Mouse (Mus musculus) kidney, postnatal 14 days (tissue): ENCODE measurements at regions not wholly inside any gene's neighbourhood (a gene's known extent, or its start where the extent isn't known, plus 50 kb on each side); places are given as distances from the start of the nearest gene placed in this dataset.
"Not testable (repeated sequence)": the region's sequence is repeated elsewhere in the genome, so short reads cannot be mapped to it uniquely, and the experiment has no call there.

Experiments used
- DNase-seq: peaks from one replicate; pipeline ENCODE4 v3.0.0; 2022; ENCODE audit warnings: mixed read lengths

DNA sequence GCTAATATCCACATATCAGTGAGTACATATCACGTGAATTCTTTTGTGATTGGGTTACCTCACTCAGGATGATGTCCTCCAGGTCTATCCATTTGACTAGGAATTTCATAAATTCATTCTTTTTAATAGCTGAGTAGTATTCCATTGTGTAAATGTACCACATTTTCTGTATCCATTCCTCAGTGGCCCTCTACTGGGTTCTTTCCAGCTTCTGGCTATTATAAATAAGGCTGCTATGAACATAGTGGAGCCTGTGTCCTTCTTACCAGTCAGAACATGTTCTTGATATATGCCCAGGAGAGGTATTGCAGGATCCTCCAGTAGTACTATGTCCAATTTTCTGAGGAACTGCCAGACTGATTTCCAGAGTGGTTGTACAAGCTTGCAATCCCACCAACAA, 884.0 kb upstream of the Lrrc4c start:
- not testable (repeated sequence) for DNase-seq

DNA sequence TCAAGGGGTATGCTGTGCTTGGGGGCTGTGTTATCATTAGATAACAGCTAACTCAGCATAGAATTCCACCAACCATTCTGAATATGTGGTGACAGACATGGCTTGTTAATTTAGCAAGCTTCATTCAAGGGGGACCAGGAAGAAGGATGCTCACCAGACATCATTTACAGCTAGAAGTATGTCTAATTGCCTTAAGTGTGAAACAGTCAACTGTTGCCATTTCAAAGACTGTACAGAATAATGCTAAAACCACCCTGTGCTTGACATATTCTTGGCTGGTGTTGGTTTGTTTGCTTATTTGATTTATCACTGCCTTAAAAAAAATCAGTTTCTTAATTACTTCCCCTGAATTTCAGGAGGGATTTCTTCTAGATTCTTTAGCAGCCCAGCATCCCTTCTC, 877.0 kb upstream of the Lrrc4c start:
- DNase-seq, result no peak

DNA sequence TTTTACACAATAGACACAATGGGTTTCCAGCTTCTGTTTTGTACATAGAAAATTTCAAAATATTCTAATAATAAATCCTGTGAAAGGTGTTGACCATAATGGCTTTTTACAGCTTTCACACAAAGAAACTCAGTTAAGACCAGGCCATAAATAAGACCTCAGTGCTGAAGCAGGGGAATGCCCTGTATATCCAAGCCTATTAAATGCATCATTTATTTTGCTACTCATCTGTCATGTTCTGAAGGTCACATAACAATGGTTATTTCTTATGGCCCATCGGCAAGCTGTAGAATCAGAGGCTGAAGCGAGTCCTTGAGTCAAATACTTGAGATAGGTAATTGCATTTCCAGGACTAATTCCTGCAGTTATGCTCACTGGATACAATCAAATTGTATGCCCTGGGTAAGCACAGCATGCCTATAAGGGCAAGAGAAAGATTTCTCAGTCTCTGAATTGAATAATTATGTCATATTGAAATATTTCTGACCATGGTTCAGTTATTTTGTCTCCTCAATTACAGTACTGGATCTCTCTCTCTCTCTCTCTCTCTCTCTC, 874.6 kb upstream of the Lrrc4c start:
- DNase-seq, result no peak

- DNase-seq, result no peak
Measured at GRCm38 (mm10) chr2:95448897-95449296, 869.1 kb upstream of the Lrrc4c start.

DNA sequence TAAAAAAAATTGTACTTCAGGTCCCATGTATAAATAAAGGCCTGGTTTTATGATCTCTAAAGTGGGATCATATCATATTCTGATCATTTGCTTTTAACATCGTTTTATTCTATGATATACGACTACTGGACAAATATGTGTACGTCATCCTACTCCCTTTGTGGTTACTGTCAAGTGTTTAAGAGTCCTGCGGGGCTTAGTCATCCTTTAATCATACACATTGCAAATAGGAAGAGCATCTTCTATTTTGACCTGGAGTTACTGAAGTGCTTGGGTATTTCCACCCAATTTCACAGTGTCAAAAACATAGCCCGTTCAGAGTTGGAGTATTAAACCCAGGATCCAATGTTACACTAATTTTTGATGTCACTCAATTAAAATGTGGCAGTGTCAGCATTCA, 838.1 kb upstream of the Lrrc4c start:
- no peak for DNase-seq

- no peak for DNase-seq
Measured at GRCm38 (mm10) chr2:95483397-95483796, 834.6 kb upstream of the Lrrc4c start.

GRCm38 (mm10) chr2:95487580-95488135, 830.3 kb upstream of the Lrrc4c start:
- DNase-seq, result no peak

GRCm38 (mm10) chr2:95494026-95494697, 823.8 kb upstream of the Lrrc4c start:
- DNase-seq, result no peak

GRCm38 (mm10) chr2:95494698-95495088, 823.3 kb upstream of the Lrrc4c start:
- DNase-seq, result no peak

DNA sequence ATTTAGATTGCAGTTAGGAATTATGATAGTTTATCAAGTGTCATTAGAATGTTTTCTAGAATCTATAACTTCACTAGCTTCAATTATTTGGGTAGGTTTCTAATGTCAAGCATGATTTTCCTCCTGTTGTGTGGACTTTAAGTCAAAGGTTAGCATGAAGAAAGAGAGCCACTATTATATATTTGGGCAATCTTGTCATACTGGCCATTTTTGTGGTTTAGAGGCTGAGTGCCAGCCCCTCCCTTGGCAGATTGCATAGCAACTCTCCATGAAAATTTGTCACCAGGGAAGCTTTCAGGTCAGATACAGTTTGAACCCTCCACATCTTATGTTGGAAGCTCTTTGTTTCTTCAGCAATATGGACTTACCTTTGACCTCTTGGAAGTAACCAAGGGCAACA, 806.7 kb upstream of the Lrrc4c start:
- no peak for DNase-seq

GRCm38 (mm10) chr2:95521624-95522023, 796.3 kb upstream of the Lrrc4c start:
- no peak for DNase-seq

GRCm38 (mm10) chr2:95524590-95525266, 793.2 kb upstream of the Lrrc4c start:
- no peak for DNase-seq

DNA sequence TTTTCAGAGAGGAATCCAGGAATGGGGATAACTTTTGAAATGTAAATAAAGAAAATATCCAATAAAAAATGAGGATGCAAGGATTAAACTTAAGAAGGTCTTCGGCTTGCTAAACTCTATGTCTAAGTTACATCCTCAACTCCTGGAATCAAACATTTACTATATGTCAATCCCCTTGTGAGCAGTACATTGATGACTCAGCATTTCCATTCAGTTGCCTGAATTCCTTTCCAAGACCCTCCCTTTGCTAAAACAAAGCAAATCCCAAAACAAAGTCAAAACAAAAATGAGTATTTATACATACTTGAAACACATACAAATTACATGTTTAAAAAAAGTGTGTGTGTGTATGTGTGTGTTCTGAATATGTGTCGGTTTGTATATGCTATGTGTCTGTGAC, 753.9 kb upstream of the Lrrc4c start:
- no peak for DNase-seq

- no peak for DNase-seq
Measured at GRCm38 (mm10) chr2:95575882-95576281, 742.1 kb upstream of the Lrrc4c start.

DNA sequence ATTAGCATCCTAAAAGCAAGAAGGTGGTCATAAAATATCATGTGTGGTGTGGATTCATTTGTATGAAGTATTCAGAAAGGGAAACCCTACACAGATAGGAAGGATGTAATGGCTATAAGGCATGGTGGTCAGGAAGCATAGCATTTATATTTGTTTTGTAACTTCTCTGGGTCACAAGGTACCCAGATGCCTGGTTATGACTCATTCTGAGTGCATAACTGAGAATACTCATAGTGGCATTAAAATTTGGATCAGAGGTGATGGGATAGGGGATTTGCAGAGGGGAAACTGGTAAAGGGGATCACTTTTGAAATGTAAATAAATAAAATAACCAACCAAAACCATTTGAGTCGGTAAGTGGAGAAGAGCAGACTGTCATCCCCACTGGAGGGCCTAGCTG, 738.8 kb upstream of the Lrrc4c start:
- DNase-seq, result no peak

GRCm38 (mm10) chr2:95586002-95586401, 732.0 kb upstream of the Lrrc4c start:
- DNase-seq, result no peak

DNA sequence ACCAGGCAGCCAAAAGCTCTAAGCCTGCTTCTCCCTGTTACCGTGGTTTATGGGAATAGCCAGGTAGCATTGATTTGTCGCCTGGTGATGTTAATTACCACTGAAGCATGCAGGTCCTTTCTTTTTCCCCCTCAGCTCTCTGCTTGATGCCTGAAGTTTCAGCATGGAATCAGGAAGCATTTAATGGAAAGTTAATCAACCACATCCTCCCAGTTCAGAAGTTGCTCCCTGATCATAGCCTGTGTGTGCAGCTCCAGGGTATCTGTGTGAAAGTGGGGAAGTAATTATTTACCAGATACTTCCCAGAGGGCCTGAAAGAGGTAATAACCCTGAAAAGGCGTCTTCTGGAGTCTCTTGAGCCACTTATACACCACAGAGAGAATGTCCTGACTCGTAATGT, 730.9 kb upstream of the Lrrc4c start:
- peak; percentile 3 for DNase-seq

GRCm38 (mm10) chr2:95613354-95613753, 704.6 kb upstream of the Lrrc4c start:
- peak; percentile 1 for DNase-seq

GRCm38 (mm10) chr2:95637533-95637932, 680.4 kb upstream of the Lrrc4c start:
- DNase-seq, result no peak

DNA sequence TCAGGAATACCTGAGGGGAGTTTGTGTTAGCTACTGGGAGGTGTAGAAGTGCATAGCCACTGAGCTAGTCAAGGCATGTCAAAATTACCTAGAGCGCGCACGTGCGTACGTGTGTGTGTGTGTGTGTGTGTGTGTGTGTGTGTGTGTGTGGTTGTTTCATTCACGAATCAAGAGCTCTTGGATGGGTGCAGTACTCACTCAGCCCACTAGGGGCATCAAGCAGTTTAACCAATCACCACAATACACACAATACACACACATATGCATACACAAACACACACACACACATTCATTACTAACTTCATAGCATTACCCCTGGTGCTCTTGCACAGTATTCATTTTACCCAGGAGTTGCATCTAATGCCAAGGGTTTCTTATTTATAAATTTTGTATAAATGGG, 643.6 kb upstream of the Lrrc4c start:
- no peak for DNase-seq

- no peak for DNase-seq
Measured at GRCm38 (mm10) chr2:95715355-95715754, 602.6 kb upstream of the Lrrc4c start.
